Mouse (Mus musculus): Measurements from ENCODE around the gene Gsdma. TPM values are rescaled to one million over a fixed set of nuclear protein-coding genes. Genes with fewer than 3 reads are reported as not detected.
A peak's percentile ranks its signal among the peaks of the same experiment; 100 is the strongest.
"Not testable (repeated sequence)": the region's sequence is repeated elsewhere in the genome, so short reads cannot be mapped to it uniquely, and the experiment has no call there.

Gene Gsdma
- under 1 TPM; 0.23 to 0.24 TPM for total RNA-seq (2021)
- long read RNA-seq, experiment 1, partial matches to known transcripts = 1 of 1 reads
- long read RNA-seq, experiment 1, other reads (novel, unspliced or antisense) = 0 of 1 reads
- long read RNA-seq, experiment 2, partial matches to known transcripts = 1 of 1 reads
- long read RNA-seq, experiment 2, other reads (novel, unspliced or antisense) = 0 of 1 reads

DNA sequence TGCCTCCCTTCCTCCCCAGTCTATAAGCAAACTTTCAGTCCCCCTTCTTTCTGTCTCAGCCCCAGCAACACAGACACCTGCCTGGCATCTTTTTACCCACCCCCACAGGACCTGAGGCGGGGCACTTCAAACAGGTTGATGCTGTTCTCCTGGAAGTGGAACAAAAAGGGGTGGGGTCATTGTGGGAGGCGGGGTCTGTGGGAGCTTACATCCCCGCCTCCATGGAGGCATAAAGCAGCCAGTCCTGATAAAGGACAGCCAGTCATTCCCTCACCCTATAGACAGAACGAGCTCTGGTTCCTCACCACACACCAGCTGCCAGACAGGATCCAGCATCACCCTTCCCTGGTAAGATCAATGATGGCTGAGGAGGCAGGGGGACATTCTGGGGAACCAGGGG lies at the start of gene Gsdma:
TSS of gene Gsdma (plus strand) at position 261 of the 400 bp plus-strand sequence.
- no peak for DNase-seq

DNA sequence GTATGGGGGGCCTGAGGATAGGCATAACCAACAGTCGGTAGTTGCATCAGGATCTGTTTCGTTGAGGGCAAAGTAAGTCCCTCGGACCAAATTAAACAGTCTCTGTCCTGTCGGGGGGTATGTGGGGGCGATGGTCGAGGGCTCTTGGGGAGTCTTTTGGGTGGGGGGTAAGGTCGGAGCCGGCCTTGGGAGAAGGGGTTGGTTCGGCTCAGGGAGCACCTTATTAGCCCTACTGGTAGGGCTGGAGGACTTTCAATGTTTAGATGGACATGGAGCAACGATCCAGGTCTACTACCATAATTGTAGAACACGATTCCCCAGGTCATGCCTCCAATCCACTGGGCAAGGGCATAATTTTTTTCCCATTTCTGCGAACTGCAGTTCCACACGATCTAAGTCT lies 43.4 kb upstream of the Gsdma start:
- DNase-seq = no peak

DNA sequence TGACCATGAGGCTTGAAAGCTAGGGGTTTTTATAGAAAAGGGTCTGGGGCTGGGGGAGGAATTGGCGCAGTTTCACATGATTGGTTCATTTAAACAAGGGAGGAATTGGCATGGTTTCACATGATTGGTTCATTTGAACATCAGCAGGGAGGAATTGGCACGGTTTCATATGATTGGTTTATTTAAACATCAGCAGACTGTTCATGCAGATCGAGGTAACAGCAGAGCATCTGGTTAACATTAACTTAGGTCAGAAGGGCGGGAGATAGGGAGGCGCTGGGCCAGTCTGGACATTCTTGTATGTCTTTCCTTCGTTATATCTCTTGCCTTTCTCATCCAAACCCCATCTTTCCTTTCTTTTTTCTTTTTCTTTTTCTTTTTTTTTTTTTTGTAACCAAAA lies 40.2 kb upstream of the Gsdma start:
- not testable (repeated sequence) for DNase-seq

DNA sequence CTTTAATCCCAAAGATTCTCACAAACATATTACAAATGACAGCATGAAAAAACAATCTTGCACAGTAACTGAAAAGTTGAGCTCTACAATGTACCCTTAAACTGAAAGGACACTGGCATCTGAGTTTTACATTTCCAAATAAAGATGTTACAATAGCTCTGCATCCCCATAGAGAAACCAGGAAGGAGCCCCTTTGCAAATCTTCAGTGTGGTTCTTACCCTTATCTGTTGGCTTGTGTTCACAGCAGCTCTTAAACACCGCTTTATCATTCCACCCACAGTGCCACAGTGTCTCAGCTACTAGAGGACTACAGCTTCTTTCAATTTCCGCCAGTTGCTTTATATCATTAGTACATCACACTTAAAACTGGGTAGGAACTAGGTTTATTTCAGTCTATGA lies 39.8 kb upstream of the Gsdma start:
- DNase-seq = not testable (repeated sequence)

DNA sequence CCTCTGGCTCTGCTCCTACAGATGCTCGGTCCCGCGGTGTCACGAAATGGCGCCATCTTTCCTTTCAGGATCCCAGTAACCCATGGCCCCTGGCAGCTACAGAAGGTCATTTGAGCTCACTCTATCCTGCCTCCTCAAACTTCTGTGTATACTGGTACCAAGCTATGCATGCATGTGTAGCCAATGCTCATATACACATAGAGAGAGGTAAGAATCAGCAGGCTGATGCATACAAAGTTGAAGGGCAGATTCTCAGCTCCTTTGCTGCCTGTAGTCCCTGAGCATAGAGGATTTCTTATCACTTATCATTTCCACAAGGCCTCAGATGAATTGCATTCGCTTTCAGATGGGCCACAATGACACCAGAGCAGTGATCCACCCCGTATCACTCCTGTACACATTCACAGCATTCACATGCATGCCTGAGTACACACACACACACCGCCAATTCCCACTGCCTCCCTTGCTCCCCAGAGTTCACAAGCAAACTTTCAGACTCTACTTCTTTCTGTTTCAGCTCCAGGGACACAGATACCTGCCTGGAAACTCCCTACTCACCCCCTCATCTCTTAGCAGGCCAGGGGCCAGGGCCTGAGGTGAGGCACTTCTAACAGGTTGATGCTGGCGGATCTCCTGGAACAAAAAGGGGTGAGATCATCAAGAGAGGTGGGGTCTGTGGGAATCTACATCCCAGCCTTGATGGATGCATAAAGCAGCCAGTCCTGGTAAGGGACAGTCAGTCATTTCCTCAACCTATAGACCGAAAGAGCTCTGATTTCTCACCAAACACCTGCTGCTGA lies 38.3 kb upstream of the Gsdma start, which contains the start of the genes Gm12355 and Gsdma3:
TSS of gene Gm12355 (minus strand) at position 51 of the 800 bp plus-strand sequence.
TSS of gene Gsdma3 (plus strand) at position 750 of the 800 bp plus-strand sequence.
- no peak for DNase-seq

DNA sequence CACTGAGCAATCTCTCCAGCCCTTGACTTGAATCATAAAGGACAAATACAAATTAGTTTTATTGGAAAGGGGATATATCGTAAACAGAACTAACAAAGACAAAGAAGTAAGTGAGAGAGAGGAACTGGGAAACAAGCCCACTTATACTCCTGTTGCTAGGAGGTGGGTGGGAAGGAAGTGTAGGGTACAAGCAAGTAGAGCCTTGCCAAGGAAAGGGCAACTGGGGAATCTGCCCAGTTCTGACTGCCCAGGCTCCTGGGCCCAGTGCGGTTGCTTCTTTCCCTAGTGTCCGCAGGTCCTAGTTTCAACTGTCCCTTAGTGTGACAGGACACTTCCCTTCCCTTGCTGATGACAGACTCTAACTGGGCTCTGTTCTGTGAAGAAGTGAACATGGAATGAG lies 35.4 kb upstream of the Gsdma start:
- DNase-seq = no peak

DNA sequence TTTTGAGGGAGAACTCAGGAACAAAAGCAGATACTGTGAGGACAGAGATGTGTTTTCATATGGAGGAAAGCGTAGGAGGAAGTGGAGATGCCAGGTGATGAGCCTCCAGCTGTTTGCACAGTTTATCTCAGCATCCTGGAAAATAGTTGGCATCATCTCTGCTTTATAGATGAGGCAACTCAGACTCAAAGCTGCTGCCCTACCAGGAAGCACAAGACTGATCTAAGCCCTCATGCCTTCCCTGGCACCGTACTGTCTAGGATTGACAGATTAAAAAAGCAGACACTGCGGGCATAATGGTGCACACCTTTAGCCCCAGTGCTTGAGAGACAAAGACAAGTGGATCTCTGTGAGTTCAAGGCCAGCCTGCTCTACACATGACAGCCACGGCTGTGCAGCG lies 33.5 kb upstream of the Gsdma start:
- DNase-seq = no peak

DNA sequence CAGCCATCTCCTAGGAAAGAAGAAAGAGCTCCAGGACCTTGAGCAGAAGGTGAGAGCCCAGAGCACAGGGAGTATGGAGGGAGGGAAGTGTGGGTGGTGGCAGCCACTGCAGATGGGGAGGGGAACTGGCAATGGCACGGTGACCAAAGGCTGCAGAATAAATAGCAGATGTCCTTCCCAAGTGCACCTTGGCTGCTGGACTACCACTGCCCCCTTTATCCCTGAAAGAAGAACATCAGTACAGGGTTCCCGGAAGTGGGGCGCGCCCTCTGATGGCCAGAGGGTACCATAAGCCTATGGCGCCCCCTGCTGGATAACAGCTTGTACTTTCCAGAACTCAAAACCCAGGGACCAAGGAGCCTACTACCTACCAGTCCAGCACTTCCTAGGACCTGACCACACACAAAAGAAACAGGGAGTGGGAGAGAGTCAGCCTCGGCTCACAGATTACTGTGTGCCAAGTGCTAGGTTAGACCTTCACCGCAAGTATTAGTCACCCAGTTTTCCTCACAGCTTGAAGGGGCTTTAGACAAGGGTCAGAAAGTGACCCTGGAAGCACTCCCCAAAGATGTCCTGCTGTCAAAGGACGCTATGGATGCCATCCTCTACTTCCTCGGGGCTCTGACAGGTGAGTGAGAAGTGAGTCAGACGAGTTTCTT lies 28.7 kb upstream of the Gsdma start:
- DNase-seq = not testable (repeated sequence)

DNA sequence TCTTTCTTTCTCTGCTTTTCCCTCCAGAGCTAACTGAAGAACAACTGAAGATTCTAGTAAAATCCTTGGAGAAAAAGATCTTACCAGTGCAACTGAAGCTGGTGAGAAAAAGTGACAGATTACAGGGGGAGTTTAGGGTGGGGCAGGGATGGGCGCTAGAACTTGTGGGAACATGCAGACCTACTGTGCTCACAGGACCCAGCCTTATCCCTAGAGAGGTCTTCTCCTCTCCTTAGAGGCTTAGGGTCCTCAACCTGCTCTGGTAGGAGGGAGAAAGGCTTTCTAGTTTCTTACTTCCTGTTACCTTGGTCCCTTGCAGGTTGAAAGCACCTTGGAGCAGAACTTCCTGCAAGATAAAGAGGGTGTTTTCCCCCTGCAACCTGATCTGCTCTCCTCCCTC lies 26.6 kb upstream of the Gsdma start:
- no peak for DNase-seq

DNA sequence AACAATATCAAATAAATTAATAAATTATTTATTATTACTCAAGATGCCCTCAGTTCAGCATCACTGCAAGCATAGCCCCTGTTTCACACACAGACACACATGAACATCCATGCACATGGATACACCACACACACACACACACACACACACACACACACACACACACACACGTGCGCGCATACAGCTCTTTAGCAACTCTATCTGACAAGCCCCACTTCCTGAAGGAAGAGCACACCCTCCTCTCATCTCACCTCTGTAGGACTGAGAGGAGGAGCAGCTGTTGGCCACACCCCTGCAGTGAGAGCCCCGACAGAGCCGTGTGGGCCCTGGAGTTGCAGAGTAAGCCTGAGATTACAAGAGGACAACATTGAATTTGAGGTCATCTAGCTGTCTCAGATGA lies 24.1 kb upstream of the Gsdma start:
- DNase-seq = no peak

DNA sequence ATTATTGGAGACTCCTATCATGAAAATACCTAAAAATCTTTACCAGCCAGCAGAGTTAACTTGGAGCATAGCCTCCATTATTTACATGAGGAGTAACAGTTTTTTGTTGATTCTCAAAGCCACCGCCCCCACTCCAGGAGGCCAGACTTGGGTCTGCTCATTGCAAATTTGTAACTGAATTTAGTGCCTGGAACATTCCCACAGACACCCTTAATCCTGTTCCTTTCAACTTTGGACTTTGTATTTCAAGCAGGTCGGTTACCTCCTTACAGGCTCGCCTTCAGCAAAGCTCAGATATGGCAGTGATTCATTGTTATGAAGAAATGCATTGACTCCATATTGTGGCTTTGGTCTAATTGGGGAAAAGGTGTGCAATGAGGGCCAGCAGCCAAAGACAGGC lies 19.4 kb upstream of the Gsdma start:
- no peak for DNase-seq

DNA sequence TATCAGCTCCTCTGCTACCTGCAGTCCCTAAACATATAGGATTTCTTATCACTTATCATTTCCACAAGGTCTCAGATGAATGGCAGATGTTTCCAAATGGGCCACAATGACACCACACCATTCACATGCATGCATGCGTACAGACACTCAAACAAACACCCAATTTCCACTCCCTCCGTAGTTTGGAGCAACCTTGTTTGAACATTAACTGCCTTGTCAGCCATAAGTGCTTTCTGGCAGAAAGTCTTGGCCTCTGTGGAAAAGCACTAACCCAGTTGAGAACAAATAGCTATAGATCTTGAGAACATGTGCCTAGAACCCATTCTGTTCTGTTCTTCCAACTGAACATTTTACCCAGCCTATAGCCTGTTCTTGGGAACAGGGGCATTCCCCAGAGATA lies 18.2 kb upstream of the Gsdma start:
- no peak for DNase-seq

DNA sequence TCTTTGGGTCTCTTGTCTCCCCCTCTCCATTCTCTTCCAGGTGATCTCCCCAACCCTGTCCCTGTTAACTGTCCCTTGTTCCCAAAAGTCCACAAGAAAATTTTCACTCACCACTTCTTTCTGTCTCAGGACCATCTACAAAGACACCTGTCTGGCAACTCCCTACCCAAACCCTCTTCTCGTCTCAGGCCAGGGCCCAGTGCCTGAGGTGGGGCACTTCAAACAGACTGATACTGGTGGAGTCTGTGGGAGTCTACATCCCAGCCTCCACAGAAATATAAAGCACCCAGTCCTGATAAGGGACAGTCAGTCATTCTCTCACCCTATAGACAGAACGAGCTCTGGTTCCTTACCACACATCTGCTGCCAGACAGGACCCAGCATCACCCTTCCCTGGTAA lies 17.7 kb upstream of the Gsdma start, which contains the start of gene Gsdma2:
TSS of gene Gsdma2 (plus strand) at position 301 of the 400 bp plus-strand sequence.
- no peak for DNase-seq

DNA sequence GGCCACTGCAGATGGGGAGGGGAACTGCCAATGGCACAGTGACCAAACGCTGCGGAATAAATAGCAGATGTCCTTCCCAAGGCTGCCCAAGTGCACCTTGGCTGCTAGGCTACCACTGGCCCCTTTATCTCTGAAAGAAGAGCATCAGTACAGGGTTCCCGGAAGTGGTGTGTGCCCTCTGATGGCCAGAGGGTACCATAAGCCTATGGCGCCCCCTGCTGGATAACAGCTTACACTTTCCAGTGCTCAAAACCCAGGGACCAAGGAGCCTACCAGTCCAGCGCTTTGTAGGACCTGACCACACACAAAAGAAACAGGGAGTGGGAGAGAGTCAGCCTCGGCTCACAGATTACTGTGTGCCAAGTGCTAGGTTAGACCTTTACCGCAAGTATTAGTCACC lies 9.1 kb upstream of the Gsdma start:
- not testable (repeated sequence) for DNase-seq

DNA sequence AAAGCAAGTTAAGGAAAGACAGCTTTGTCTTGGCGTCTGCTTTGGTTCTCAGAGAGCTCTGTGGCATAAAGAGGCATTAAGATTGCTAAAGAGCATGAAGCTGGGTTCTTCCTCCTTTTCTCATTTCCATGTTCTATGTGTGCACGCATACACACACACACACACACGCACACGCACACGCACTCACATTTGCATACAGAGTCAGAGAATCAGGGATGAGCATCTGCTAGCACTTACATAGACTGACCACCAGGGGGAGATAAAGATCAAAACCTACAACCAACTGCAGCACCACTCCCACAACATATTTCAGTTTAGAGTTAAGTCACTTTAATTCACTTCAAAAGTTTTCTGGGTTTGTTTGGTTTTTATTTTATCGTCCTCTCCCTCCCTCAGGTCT lies 3.6 kb upstream of the Gsdma start:
- no peak for DNase-seq

DNA sequence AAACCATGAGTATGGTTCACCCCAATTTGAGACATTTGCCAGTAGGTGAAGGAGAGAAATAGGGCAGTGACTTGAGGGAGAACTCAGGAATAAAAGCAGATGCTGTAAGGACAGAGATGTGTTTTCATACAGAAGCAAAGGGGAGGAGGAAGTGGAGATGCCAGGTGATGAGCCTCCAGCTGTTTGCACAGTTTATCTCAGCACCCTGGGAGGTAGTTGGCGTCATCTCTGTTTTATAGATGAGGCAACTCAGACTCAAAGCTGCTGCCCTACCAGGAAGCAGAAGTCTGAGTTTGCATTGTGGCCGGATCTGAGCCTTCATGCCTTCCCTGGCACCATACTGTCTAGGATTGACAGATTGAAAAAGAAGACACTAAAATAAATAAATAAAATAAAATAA lies 4.8 kb downstream of the Gsdma start:
- no peak for DNase-seq

DNA sequence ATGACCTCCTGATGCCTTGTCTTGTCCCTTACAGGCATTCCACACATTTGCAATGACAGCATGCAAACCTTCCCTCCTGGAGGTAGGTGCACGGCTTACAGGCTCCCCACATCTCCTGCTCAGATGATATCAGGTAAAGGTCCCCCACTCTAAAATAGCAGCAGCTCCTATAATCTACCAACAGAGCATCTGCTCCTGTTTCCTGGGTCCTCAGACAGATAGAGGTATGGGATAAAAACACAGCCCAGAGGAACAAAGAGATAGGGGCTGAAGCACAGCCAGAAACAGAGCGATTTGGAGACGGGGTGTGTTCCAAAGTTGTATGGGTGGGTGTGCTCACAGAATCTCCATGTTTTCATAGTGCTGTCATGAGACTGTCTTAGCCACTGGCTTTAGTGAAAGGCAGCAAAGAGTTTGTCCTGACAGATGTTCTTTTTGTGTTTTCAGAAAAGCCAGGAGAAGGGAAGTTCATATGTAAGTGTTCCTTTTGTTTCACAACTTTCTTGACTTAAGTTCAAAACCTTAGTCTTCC lies 7.2 kb downstream of the Gsdma start:
- no peak for DNase-seq

DNA sequence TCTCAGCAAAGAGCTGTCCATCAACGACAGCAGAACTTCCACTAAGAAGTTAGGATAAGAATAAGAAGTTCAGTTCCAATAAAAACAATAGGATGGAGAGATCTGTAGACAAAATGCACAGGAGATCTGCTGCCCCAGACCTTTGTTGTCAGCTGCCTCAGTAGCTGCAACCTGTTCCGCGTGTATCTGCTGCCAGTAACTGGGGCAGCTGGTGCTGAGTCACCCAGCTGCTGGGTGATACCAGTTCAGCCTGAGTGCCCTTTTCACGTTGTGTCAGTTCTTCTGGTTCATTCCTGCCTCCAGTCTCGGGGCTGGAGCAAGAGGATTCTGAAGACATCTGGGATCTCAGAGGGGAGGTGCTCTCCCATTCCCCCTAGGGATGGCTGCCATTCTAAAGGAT lies 7.7 kb downstream of the Gsdma start:
- DNase-seq = no peak

DNA sequence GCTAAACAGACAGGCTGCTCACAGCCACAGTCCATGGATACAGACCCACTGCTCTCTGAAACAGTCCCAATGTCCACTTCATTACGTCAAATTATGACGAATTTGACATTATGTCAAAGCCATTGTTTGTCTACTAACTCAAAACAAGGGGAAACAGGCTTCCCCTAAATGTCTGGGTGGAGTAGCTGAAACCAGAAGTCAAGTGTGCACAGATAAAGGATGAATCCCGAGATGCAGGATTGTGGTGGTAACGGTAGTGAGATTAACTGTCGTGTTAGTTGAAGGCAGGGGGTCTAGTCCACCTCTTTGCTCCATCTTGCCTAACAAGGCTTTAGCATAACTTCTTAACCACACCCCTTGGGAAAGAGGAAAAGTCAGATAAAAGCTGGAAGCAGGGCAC lies 8.3 kb downstream of the Gsdma start:
- DNase-seq = no peak

DNA sequence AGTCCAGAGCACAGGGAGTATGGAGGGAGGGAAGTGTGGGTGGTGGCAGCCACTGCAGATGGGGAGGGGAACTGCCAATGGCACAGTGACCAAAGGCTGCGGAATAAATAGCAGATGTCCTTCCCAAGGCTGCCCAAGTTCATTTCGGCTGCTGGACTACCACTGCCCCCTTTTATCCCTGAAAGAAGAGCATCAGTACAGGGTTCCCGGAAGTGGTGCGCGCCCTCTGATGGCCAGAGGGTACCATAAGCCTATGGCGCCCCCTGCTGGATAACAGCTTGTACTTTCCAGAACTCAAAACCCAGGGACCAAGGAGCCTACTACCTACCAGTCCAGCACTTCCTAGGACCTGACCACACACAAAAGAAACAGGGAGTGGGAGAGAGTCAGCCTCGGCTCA lies 9.0 kb downstream of the Gsdma start:
- peak; percentile 34 for DNase-seq

DNA sequence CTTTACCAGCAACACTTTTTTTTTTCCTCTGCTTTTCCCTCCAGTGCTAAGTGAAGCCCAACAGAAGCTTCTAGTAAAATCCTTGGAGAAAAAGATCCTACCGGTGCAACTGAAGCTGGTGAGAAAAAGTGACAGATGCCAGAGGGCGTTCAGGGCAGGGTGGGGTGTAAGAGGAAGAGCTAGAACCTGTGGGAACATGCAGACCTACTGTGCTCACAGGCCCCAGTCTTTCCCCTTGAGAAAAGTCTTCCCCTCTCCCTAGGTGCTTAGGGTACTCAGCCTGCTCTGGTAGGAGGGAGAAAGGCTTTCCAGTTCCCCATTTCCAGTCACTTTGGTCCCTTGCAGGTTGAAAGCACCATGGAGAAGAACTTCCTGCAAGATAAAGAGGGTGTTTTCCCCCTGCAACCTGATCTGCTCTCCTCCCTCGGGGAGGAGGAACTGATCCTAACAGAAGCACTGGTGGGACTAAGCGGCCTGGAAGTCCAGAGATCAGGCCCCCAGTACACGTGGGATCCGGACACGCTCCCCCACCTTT lies 11.7 kb downstream of the Gsdma start:
- no peak for DNase-seq

DNA sequence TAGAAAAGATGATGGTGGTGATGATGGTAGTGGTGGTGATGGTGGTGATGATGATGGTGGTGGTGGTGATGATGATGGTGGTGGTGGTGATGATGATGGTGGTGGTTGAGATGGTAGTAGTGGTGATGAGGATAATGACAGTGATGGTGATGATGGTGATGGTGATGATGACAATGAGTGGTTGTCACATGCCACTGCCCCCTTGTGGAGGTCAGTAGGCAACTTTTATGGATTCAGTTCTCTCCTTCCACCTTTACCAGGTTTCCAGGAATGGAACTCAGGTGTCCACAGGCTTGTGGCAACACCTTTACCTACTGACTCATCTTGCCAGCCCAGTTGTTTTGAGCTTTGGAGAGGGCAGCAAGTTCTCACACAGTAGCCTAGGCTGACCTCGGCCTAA lies 15.9 kb downstream of the Gsdma start:
- DNase-seq = no peak

DNA sequence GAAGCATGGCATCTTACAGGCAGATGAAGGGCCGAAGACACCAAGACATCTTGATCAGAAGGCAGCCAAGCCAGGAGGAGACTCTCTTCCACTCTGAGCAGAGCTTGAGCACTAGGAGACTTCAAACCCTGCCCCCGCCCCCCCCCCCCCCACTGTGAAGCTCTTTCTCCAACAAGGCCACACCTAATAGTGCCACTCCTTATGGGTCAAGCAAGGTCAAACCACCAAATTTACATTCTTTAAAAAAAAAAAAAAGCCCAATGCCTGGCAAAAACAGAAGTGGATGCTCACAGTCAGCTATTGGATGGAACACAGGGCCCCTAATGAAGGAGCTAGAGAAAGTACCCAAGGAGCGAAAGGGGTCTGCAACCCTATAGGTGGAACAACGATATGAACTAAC lies 16.4 kb downstream of the Gsdma start:
- DNase-seq = not testable (repeated sequence)

All from gastrocnemius, postnatal 25 days (tissue).